Mouse (Mus musculus): ENCODE measurements around the gene Gcc2. TPM values are rescaled to one million over a fixed set of nuclear protein-coding genes. Genes with fewer than 3 reads are reported as not detected.
"Not testable (repeated sequence)": the region's sequence is repeated elsewhere in the genome, so short reads cannot be mapped to it uniquely, and the experiment has no call there.

Gene Gcc2
- polyA plus RNA-seq, 1 experiment = 22.5 TPM

DNA sequence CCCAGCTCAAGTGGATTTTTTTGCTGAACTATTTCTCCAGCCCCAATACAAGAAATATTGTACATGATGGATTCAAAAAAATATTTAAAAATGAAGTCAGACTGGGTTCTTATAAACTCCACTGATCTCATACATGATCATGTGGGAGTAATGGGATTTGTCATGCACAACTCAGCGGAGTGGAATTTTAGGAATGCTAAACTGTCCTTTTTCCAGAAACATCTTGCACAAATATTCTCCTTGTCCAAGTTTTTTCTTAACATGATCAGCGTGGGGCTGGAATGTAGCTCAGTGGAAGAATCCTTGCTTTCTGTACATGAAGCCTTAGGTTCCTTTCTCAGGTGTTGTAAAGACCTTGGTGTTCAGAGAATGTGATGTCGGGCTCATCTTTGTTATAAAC is 65.6 kb downstream of the Gcc2 start:
- no peaks in the 10 kb centered on the region for H3K9me3 ChIP-seq (replicated peaks; ENCODE audit: control insufficient read depth, insufficient read depth, low read length, poor library complexity, severe bottlenecking)
- H3K27ac ChIP-seq (ENCODE audit: insufficient read depth, low read length) = no peak overlapping the region
- no peak overlapping the region for H3K9ac ChIP-seq (ENCODE audit: low read depth, poor library complexity, severe bottlenecking)
- TF ChIP-seq POLR2A (IDR thresholded peaks at IDR 0.05; ENCODE audit: insufficient read depth, low read length) (no peak), CTCF (IDR thresholded peaks at IDR 0.05; ENCODE audit: low read depth, low read length) (no peak), EP300 (IDR thresholded peaks at IDR 0.05; ENCODE audit: insufficient read depth, low read depth, low read length) (no peak)
- no peaks in the 10 kb centered on the region for H3K4me1 ChIP-seq (ENCODE audit: control insufficient read depth, insufficient read depth, low read length)
- H3K36me3 ChIP-seq (ENCODE audit: control insufficient read depth, insufficient read depth, low read length, poor library complexity, severe bottlenecking) = no peaks in the 10 kb centered on the region
- H3K4me3 ChIP-seq (ENCODE audit: low read depth, low read length) = no peak overlapping the region
- no peaks in the 10 kb centered on the region for H3K27me3 ChIP-seq (ENCODE audit: control insufficient read depth, insufficient read depth, low read length, poor library complexity, severe bottlenecking)

GRCm38 (mm10) chr10:58322361-58323027 is 67.2 kb downstream of the Gcc2 start:
- H3K4me3 ChIP-seq (ENCODE audit: low read depth, low read length) = peak overlapping the region; percentile 74
- no peaks in the 10 kb centered on the region for H3K36me3 ChIP-seq (ENCODE audit: control insufficient read depth, insufficient read depth, low read length, poor library complexity, severe bottlenecking)
- no peaks in the 10 kb centered on the region for H3K27me3 ChIP-seq (ENCODE audit: control insufficient read depth, insufficient read depth, low read length, poor library complexity, severe bottlenecking)
- H3K4me1 ChIP-seq (ENCODE audit: control insufficient read depth, insufficient read depth, low read length) = peaks cover 2% of the 10 kb centered on the region
- H3K9ac ChIP-seq (ENCODE audit: low read depth, poor library complexity, severe bottlenecking) = peak overlapping the region; percentile 61
- H3K27ac ChIP-seq (ENCODE audit: insufficient read depth, low read length) = peak overlapping the region; percentile 93
- no peak for TF ChIP-seq CTCF (IDR thresholded peaks at IDR 0.05; ENCODE audit: low read depth, low read length)
- H3K9me3 ChIP-seq (replicated peaks; ENCODE audit: control insufficient read depth, insufficient read depth, low read length, poor library complexity, severe bottlenecking) = no peaks in the 10 kb centered on the region

- H3K27ac ChIP-seq (ENCODE audit: insufficient read depth, low read length) = peak within 1 kb of the TSS; percentile 93
- no peaks in the 10 kb centered on the region for H3K36me3 ChIP-seq (ENCODE audit: control insufficient read depth, insufficient read depth, low read length, poor library complexity, severe bottlenecking)
- H3K9me3 ChIP-seq (replicated peaks; ENCODE audit: control insufficient read depth, insufficient read depth, low read length, poor library complexity, severe bottlenecking) = no peaks in the 10 kb centered on the region
- H3K4me3 ChIP-seq (ENCODE audit: low read depth, low read length) = peak within 1 kb of the TSS; percentile 87
- TF ChIP-seq POLR2A (IDR thresholded peaks at IDR 0.05; ENCODE audit: insufficient read depth, low read length) (peak; percentile 80), CTCF (IDR thresholded peaks at IDR 0.05; ENCODE audit: low read depth, low read length) (no peak)
- peaks cover 2% of the 10 kb centered on the region for H3K4me1 ChIP-seq (ENCODE audit: control insufficient read depth, insufficient read depth, low read length)
- H3K9ac ChIP-seq (ENCODE audit: low read depth, poor library complexity, severe bottlenecking) = peak within 1 kb of the TSS; percentile 80
- H3K27me3 ChIP-seq (ENCODE audit: control insufficient read depth, insufficient read depth, low read length, poor library complexity, severe bottlenecking) = no peaks in the 10 kb centered on the region
These were observed 68.0 kb downstream of the Gcc2 start, which contains the start of gene Lims1 for GRCm38 (mm10) chr10:58323028-58323991. TSS of gene Lims1 (plus strand) at chr10:58323466.

DNA sequence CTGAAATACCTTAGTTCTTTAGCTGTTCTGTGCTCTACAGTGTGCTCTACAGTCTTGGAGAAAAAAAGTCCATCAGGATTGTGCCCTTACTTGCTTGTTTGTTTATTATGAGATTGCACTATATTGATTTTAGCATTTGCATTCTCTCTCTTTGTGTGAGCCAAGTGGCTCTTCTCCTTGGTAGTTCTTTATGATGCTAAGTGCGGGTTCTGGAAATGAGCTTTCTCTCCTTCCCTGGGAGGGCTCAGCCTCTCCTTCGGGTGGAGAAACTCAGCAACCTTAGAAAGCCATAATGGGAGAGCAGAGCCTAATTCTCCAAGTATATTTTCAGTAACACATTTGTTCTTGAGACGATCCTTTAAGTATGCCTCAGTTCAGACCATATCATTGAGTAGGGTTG is 71.0 kb downstream of the Gcc2 start:
- Histone ChIP-seq H3K9ac (ENCODE audit: low read depth, poor library complexity, severe bottlenecking) (no peak overlapping the region), H3K27ac (ENCODE audit: insufficient read depth, low read length) (peak overlapping the region; percentile 58; the same call in 1 of the 2 replicates), H3K27me3 (ENCODE audit: control insufficient read depth, insufficient read depth, low read length, poor library complexity, severe bottlenecking) (no peaks in the 10 kb centered on the region), H3K4me1 (ENCODE audit: control insufficient read depth, insufficient read depth, low read length) (peaks cover 2% of the 10 kb centered on the region), H3K36me3 (ENCODE audit: control insufficient read depth, insufficient read depth, low read length, poor library complexity, severe bottlenecking) (no peaks in the 10 kb centered on the region), H3K9me3 (replicated peaks; ENCODE audit: control insufficient read depth, insufficient read depth, low read length, poor library complexity, severe bottlenecking) (no peaks in the 10 kb centered on the region), H3K4me3 (ENCODE audit: low read depth, low read length) (no peak overlapping the region)
- TF ChIP-seq EP300 (IDR thresholded peaks at IDR 0.05; ENCODE audit: insufficient read depth, low read depth, low read length) (no peak), CTCF (IDR thresholded peaks at IDR 0.05; ENCODE audit: low read depth, low read length) (no peak), POLR2A (IDR thresholded peaks at IDR 0.05; ENCODE audit: insufficient read depth, low read length) (no peak)

DNA sequence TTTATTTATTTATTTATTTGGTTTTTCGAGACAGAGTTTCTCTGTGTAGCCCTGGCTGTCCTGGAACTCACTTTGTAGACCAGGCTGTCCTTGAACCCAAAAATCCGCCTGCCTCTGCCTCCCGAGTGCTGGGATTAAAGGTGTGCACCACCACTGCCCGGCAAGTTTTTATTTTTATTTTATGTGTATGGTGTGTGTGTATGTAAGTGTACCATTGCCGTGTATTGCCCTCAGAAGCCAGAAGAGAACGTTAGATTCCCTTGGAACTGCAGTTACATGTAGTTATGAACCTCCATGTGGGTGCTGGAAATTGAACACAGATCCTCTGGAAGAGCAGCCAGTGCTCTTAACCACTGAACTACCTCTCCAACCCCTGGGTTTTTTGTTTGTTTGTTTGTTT is 72.5 kb downstream of the Gcc2 start:
- not testable (repeated sequence) for H3K4me3 ChIP-seq (ENCODE audit: low read depth, low read length); H3K9me3 ChIP-seq (replicated peaks; ENCODE audit: control insufficient read depth, insufficient read depth, low read length, poor library complexity, severe bottlenecking); H3K27ac ChIP-seq (ENCODE audit: insufficient read depth, low read length); H3K36me3 ChIP-seq (ENCODE audit: control insufficient read depth, insufficient read depth, low read length, poor library complexity, severe bottlenecking); H3K4me1 ChIP-seq (ENCODE audit: control insufficient read depth, insufficient read depth, low read length); H3K9ac ChIP-seq (ENCODE audit: low read depth, poor library complexity, severe bottlenecking); H3K27me3 ChIP-seq (ENCODE audit: control insufficient read depth, insufficient read depth, low read length, poor library complexity, severe bottlenecking)

GRCm38 (mm10) chr10:58328517-58329108 is 73.3 kb downstream of the Gcc2 start:
- no peaks in the 10 kb centered on the region for H3K36me3 ChIP-seq (ENCODE audit: control insufficient read depth, insufficient read depth, low read length, poor library complexity, severe bottlenecking)
- peaks cover 2% of the 10 kb centered on the region for H3K4me1 ChIP-seq (ENCODE audit: control insufficient read depth, insufficient read depth, low read length)
- H3K9ac ChIP-seq (ENCODE audit: low read depth, poor library complexity, severe bottlenecking) = no peak overlapping the region
- H3K27me3 ChIP-seq (ENCODE audit: control insufficient read depth, insufficient read depth, low read length, poor library complexity, severe bottlenecking) = no peaks in the 10 kb centered on the region
- no peaks in the 10 kb centered on the region for H3K9me3 ChIP-seq (replicated peaks; ENCODE audit: control insufficient read depth, insufficient read depth, low read length, poor library complexity, severe bottlenecking)
- H3K4me3 ChIP-seq (ENCODE audit: low read depth, low read length) = no peak overlapping the region
- no peak overlapping the region for H3K27ac ChIP-seq (ENCODE audit: insufficient read depth, low read length)
- no peak for TF ChIP-seq CTCF (IDR thresholded peaks at IDR 0.05; ENCODE audit: low read depth, low read length)
- no peak for TF ChIP-seq EP300 (IDR thresholded peaks at IDR 0.05; ENCODE audit: insufficient read depth, low read depth, low read length)
- no peak for TF ChIP-seq POLR2A (IDR thresholded peaks at IDR 0.05; ENCODE audit: insufficient read depth, low read length)
